7 mouse cellular contexts compared by ENCODE assay signal in the genomic region with DNA sequence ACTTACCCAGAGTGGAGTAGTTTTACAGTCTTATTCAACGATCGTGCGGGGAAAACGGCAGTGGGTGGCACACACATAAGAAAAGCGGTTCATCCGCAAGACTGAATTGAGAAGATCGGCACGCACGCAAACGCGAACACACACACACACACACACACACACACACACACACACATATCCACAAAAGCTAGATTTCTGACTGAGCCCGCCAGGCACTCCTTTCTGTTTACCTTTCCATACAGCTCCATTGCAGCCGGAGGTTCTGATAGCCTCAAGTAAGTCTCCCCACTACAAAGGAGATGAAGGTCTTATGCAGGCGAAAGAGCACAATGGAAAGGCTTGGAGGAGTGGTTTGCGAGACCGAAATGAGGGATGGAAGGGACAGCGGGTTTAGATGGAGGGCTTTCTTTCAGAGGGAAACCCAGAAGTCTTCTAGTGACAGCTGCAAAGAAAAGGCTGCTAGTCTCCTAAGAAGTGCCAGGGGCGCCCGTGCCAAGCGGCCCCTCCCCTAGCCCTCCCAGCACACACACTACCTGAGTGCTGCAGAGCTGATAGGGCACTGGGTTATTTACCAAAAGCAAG. TPM values are rescaled to one million over a fixed set of nuclear protein-coding genes. Genes with fewer than 3 reads are reported as not detected.
DNase-seq lines count a peak whose midpoint lies in the region; ATAC-seq and TF ChIP-seq lines count a peak whose summit lies in the region.

A gene (minus strand): TSS at position 434 of the 582 bp plus-strand sequence.

- no peak for TF ChIP-seq CTCF in stomach, postnatal 0 days (IDR thresholded peaks at IDR 0.05; ENCODE audit: low read depth)

- peak; percentile 52 for DNase-seq in Muller cell, postnatal 12 days (ENCODE audit: inconsistent ontology term)
- peak; percentile 5 for DNase-seq in adrenal gland, postnatal 10 days
- DNase-seq in layer of hippocampus, postnatal 10 days (ENCODE audit: low spot score in 2 of 2): peak in 1 of 2 experiments; percentile 31
- peak; percentile 24 for DNase-seq in lung, postnatal 14 days
- DNase-seq in stomach, postnatal 0 days (ENCODE audit: low spot score): peak; percentile 29
- DNase-seq in gastrocnemius, postnatal 10 days: no peak

- H3K9ac ChIP-seq in embryonic facial prominence, embryonic 13.5 days: peak within 1 kb of the TSS; percentile 41; the same call in 1 of the 2 replicates
- no peak within 1 kb of the TSS for H3K9ac ChIP-seq in stomach, postnatal 0 days (ENCODE audit: low read length)

- TF ChIP-seq EP300 in stomach, postnatal 0 days (optimal IDR thresholded peaks at IDR 0.05): no peak

- peaks cover 20% of the 10 kb centered on the region for H3K27me3 ChIP-seq in embryonic facial prominence, embryonic 13.5 days
- no peaks in the 10 kb centered on the region for H3K27me3 ChIP-seq in stomach, postnatal 0 days (ENCODE audit: control insufficient read depth, insufficient read depth, low read length)

- H3K36me3 ChIP-seq in embryonic facial prominence, embryonic 13.5 days: no peaks in the 10 kb centered on the region
- no peaks in the 10 kb centered on the region for H3K36me3 ChIP-seq in stomach, postnatal 0 days (ENCODE audit: control insufficient read depth, insufficient read depth, low read length)

- H3K4me2 ChIP-seq in embryonic facial prominence, embryonic 13.5 days: peak within 1 kb of the TSS; percentile 78
- H3K4me2 ChIP-seq in stomach, postnatal 0 days (replicated peaks; ENCODE audit: low read depth): peak within 1 kb of the TSS; percentile 60

- H3K4me1 ChIP-seq in embryonic facial prominence, embryonic 13.5 days: peaks cover 11% of the 10 kb centered on the region; the same call in 1 of the 2 replicates
- H3K4me1 ChIP-seq in stomach, postnatal 0 days (replicated peaks; ENCODE audit: control insufficient read depth, insufficient read depth): no peaks in the 10 kb centered on the region

- no peaks in the 10 kb centered on the region for H3K9me3 ChIP-seq in embryonic facial prominence, embryonic 13.5 days
- no peaks in the 10 kb centered on the region for H3K9me3 ChIP-seq in stomach, postnatal 0 days (ENCODE audit: control insufficient read depth, low read length)

- peak within 1 kb of the TSS; percentile 49 for H3K4me3 ChIP-seq in embryonic facial prominence, embryonic 13.5 days
- peak within 1 kb of the TSS; percentile 38 for H3K4me3 ChIP-seq in stomach, postnatal 0 days (ENCODE audit: low read depth, low read length)

- H3K27ac ChIP-seq in embryonic facial prominence, embryonic 13.5 days: no peak within 1 kb of the TSS
- no peak within 1 kb of the TSS for H3K27ac ChIP-seq in stomach, postnatal 0 days (replicated peaks)

- ATAC-seq in embryonic facial prominence, embryonic 13.5 days (ENCODE audit: insufficient number of reproducible peaks, insufficient read depth, low FRiP score, low TSS enrichment, low read depth): no peak
- peak; percentile 21; the same call in 1 of the 2 replicates for ATAC-seq in stomach, postnatal 0 days (ENCODE audit: low FRiP score, low TSS enrichment)

- WGBS in embryonic facial prominence, embryonic 13.5 days: 1% methylated on average over 20 of the region's 20 CpGs
- 2% methylated on average over 20 of the region's 20 CpGs for WGBS in stomach, postnatal 0 days

RNA-seq across cellular contexts. Expression of the gene that starts here (rescaled TPM):
- 10 to 100 TPM; 21.2 to 24.4 TPM for total RNA-seq in adrenal gland, postnatal 10 days (2021)
- 2.4 and 2.6 TPM in 2 replicates for polyA plus RNA-seq in embryonic facial prominence, embryonic 13.5 days (2015; fragmentation: Nextera tagmentation; extraction: Ambion mirVana)
- total RNA-seq in layer of hippocampus, postnatal 10 days (2021): 100 to 1,000 TPM; 154 to 168 TPM
- polyA plus RNA-seq in stomach, postnatal 0 days (2015; fragmentation: Nextera tagmentation; extraction: Ambion mirVana): 3.1 and 3.3 TPM in 2 replicates
- total RNA-seq in gastrocnemius, postnatal 10 days (2021): under 1 TPM; 0.16 to 0.25 TPM

Comparison
In these comparisons a context has a peak if more than half of its experiments do, and no peak if none do; other contexts are left out.
1. RNA of the gene that starts here (total RNA-seq): 154 to 168 TPM in layer of hippocampus, postnatal 10 days and 21.2 to 24.4 TPM in adrenal gland, postnatal 10 days; 0.16 to 0.25 TPM in gastrocnemius, postnatal 10 days; every median in the first group is over 10 times any median in the second.
2. RNA of the gene that starts here (total RNA-seq): 154 to 168 TPM in layer of hippocampus, postnatal 10 days; 21.2 to 24.4 TPM in adrenal gland, postnatal 10 days; every median in the first group is over 4 times any median in the second.